Mouse (Mus musculus): ENCODE measurements around the gene Zp2.

GRCm38 (mm10) chr7:120172188-120172700 lies 27.2 kb upstream of the Zp2 start:
- TF ChIP-seq CTCF (IDR thresholded peaks at IDR 0.05; ENCODE audit: low read depth, low read length) = no peak
- no peak for TF ChIP-seq POLR2AphosphoS5 (IDR thresholded peaks at IDR 0.05; ENCODE audit: insufficient replicate concordance, low read depth, low read length)

All from G1E (cell line).